Mouse (Mus musculus) E14TG2a.4 (cell line): Measurements from ENCODE around the gene Btrc.

Experiments used
- CTCF ChIP-seq: conservative IDR thresholded peaks from 2 replicates; pipeline ENCODE4 v1.5.1; 2014; ENCODE audit warnings: low read length
- NANOG ChIP-seq: IDR thresholded peaks from 2 replicates; pipeline ENCODE4 v1.6.1; 2014; ENCODE audit warnings: borderline replicate concordance, low read length, mixed read lengths
- POU5F1 ChIP-seq: IDR thresholded peaks from 2 replicates; pipeline ENCODE4 v1.6.1; 2014; ENCODE audit warnings: low read length, borderline replicate concordance

- TF ChIP-seq CTCF (no peak), POU5F1 (no peak), NANOG (no peak; the same call in 1 of the 2 replicates)
These were observed 46.1 kb upstream of the Btrc start for GRCm38 (mm10) chr19:45317473-45317882.
